Mouse (Mus musculus) bone marrow, adult 2 months (tissue): ENCODE measurements at regions not wholly inside any gene's neighbourhood (a gene's known extent, or its start where the extent isn't known, plus 50 kb on each side); places are given as distances from the start of the nearest gene placed in this dataset.

ENCODE experiments used
- H3K27ac ChIP-seq: fragments of 200-500 bp; 2 replicates; pipeline ENCODE4 v1.5.1; 2012; ENCODE audit warnings: low read depth, mild to moderate bottlenecking, control low read depth, inconsistent platforms, low read length; ENCODE audit not compliant: control insufficient read depth, poor library complexity, insufficient read depth
- H3K4me1 ChIP-seq: fragments of 200-500 bp; 2 replicates; pipeline ENCODE4 v1.6.1; 2011; ENCODE audit warnings: low read length; ENCODE audit not compliant: control insufficient read depth, insufficient read depth
- H3K4me3 ChIP-seq: fragments of 200-500 bp; replicated peaks from 2 replicates; pipeline ENCODE3; 2011; ENCODE audit warnings: mild to moderate bottlenecking, low read depth, low read length, control low read depth; ENCODE audit not compliant: control insufficient read depth
- CTCF ChIP-seq: fragments of 200-500 bp; IDR thresholded peaks from 2 replicates; pipeline ENCODE4 v1.5.1; 2011; ENCODE audit warnings: low read length, control low read depth; ENCODE audit not compliant: control insufficient read depth, insufficient read depth
- POLR2A ChIP-seq: fragments of 200-500 bp; IDR thresholded peaks from 2 replicates; pipeline ENCODE4 v1.6.1; 2011; ENCODE audit warnings: low read depth, mild to moderate bottlenecking, control low read depth, low read length, borderline replicate concordance; ENCODE audit not compliant: control insufficient read depth
- WGBS: fragments of 180-500 bp; shearing (Covaris S2); methylation state at CpG from one replicate; pipeline ENCODE4 v1.1.7; 2018; 5-methylcytosine and 5-hydroxymethylcytosine counted together

GRCm38 (mm10) chr6:103834726-103835229 lies 324.4 kb downstream of the Chl1 start:
- 84% methylated on average over 8 of the region's 8 CpGs for WGBS
- TF ChIP-seq POLR2A (no peak), CTCF (no peak)
- no peak overlapping the region for H3K27ac ChIP-seq
- H3K4me3 ChIP-seq, result no peak overlapping the region
- no peaks in the 10 kb centered on the region for H3K4me1 ChIP-seq

GRCm38 (mm10) chr6:103859787-103860186 lies 349.4 kb downstream of the Chl1 start:
- no peak for TF ChIP-seq POLR2A
- no peak for TF ChIP-seq CTCF
- no peaks in the 10 kb centered on the region for H3K4me1 ChIP-seq
- no peak overlapping the region for H3K27ac ChIP-seq
- H3K4me3 ChIP-seq, result no peak overlapping the region

GRCm38 (mm10) chr6:103893455-103893854 lies 383.1 kb downstream of the Chl1 start:
- 73% methylated on average over 3 of the region's 3 CpGs for WGBS
- no peak overlapping the region for H3K4me3 ChIP-seq
- TF ChIP-seq CTCF (no peak), POLR2A (no peak)
- H3K4me1 ChIP-seq, result no peaks in the 10 kb centered on the region
- no peak overlapping the region for H3K27ac ChIP-seq

- H3K4me1 ChIP-seq, result no peaks in the 10 kb centered on the region
- 68% methylated on average over 1 of the region's 1 CpGs for WGBS
- no peak overlapping the region for H3K4me3 ChIP-seq
- H3K27ac ChIP-seq, result no peak overlapping the region
- TF ChIP-seq CTCF (no peak), POLR2A (no peak)
Measured at GRCm38 (mm10) chr6:103924504-103924903, 414.1 kb downstream of the Chl1 start.

- no peak overlapping the region for H3K4me3 ChIP-seq
- 65% methylated on average over 3 of the region's 3 CpGs for WGBS
- no peak for TF ChIP-seq CTCF
- no peak for TF ChIP-seq POLR2A
Measured at GRCm38 (mm10) chr6:103927094-103927493, 416.7 kb downstream of the Chl1 start.

GRCm38 (mm10) chr6:103940345-103940744 lies 430.0 kb downstream of the Chl1 start:
- TF ChIP-seq CTCF, result no peak
- TF ChIP-seq POLR2A, result no peak
- Histone ChIP-seq H3K27ac (no peak overlapping the region), H3K4me3 (no peak overlapping the region), H3K4me1 (no peaks in the 10 kb centered on the region)
- 75% methylated on average over 5 of the region's 5 CpGs for WGBS

More at GRCm38 (mm10) chr6:103927094-103927493, 416.7 kb downstream of the Chl1 start:
- no peaks in the 10 kb centered on the region for H3K4me1 ChIP-seq
- H3K27ac ChIP-seq, result no peak overlapping the region

GRCm38 (mm10) chr6:103944361-103944760 lies 434.0 kb downstream of the Chl1 start:
- H3K4me3 ChIP-seq, result no peak overlapping the region
- 56% methylated on average over 2 of the region's 2 CpGs for WGBS
- H3K4me1 ChIP-seq, result no peaks in the 10 kb centered on the region
- TF ChIP-seq POLR2A (no peak), CTCF (no peak)
- no peak overlapping the region for H3K27ac ChIP-seq

GRCm38 (mm10) chr6:103947474-103947873 lies 437.1 kb downstream of the Chl1 start:
- Histone ChIP-seq H3K4me1 (no peaks in the 10 kb centered on the region), H3K4me3 (no peak overlapping the region), H3K27ac (no peak overlapping the region)
- TF ChIP-seq POLR2A (no peak), CTCF (no peak)
- WGBS, result 70% methylated on average over 3 of the region's 3 CpGs

- Histone ChIP-seq H3K27ac (no peak overlapping the region), H3K4me3 (no peak overlapping the region), H3K4me1 (no peaks in the 10 kb centered on the region)
- TF ChIP-seq CTCF (no peak), POLR2A (no peak)
- WGBS, result 47% methylated on average over 1 of the region's 1 CpGs
Measured at GRCm38 (mm10) chr6:103953134-103953771, 442.9 kb downstream of the Chl1 start.

GRCm38 (mm10) chr6:103959002-103959401 lies 448.6 kb downstream of the Chl1 start:
- WGBS, result 90% methylated on average over 2 of the region's 2 CpGs
- no peaks in the 10 kb centered on the region for H3K4me1 ChIP-seq
- no peak overlapping the region for H3K27ac ChIP-seq
- H3K4me3 ChIP-seq, result no peak overlapping the region
- TF ChIP-seq POLR2A, result no peak
